Mouse (Mus musculus) MEL (cell line): ENCODE results near the gene Tsfm.

Source experiments
- CTCF ChIP-seq, 3 experiments: IDR thresholded peaks in 2 of 3; conservative IDR thresholded peaks in 1 of 3; 2 replicates each; pipeline ENCODE4 v1.5.1; 2011 to 2012; ENCODE audit warnings: low read length in 3 of 3, low read depth in 2 of 3, mild to moderate bottlenecking in 2 of 3, improper control_type of control experiment in 1 of 3, inconsistent platforms in 1 of 3, mixed read lengths in 1 of 3, moderate library complexity in 1 of 3; ENCODE audit not compliant: control insufficient read depth in 1 of 3, insufficient read depth in 1 of 3, poor library complexity in 1 of 3, severe bottlenecking in 1 of 3
- ELF1 ChIP-seq: IDR thresholded peaks from 2 replicates; pipeline ENCODE4 v1.6.1; 2014; ENCODE audit warnings: low read depth, mild to moderate bottlenecking, inconsistent platforms, low read length, improper control_type of control experiment, moderate library complexity
- EP300 ChIP-seq, 2 experiments: IDR thresholded peaks; 2 replicates each; pipeline ENCODE4 v1.6.1; 2011; ENCODE audit warnings: improper control_type of control experiment in 2 of 2, low read length in 2 of 2, low read depth in 1 of 2, mild to moderate bottlenecking in 1 of 2
- POLR2A ChIP-seq, 2 experiments: IDR thresholded peaks; 2 replicates each; pipeline ENCODE4 v1.6.1; 2011 to 2012; ENCODE audit warnings: low read length in 2 of 2, mild to moderate bottlenecking in 2 of 2, control low read depth in 1 of 2, improper control_type of control experiment in 1 of 2, low read depth in 1 of 2, moderate library complexity in 1 of 2; ENCODE audit not compliant: control insufficient read depth in 1 of 2, insufficient read depth in 1 of 2, poor library complexity in 1 of 2
- POLR2AphosphoS2 ChIP-seq: IDR thresholded peaks from 2 replicates; pipeline ENCODE4 v1.6.1; 2011; ENCODE audit warnings: low read length, improper control_type of control experiment
- TCF12 ChIP-seq: IDR thresholded peaks from 2 replicates; pipeline ENCODE4 v1.6.1; 2014; ENCODE audit warnings: low read depth, mild to moderate bottlenecking, inconsistent platforms, low read length, improper control_type of control experiment, moderate library complexity
- USF1 ChIP-seq: IDR thresholded peaks from 2 replicates; pipeline ENCODE4 v1.6.1; 2014; ENCODE audit warnings: low read depth, mild to moderate bottlenecking, inconsistent platforms, low read length, improper control_type of control experiment, moderate library complexity
- ZC3H11A ChIP-seq: IDR thresholded peaks from 2 replicates; pipeline ENCODE4 v1.6.1; 2012; ENCODE audit warnings: low read depth, mild to moderate bottlenecking, inconsistent platforms, low read length, improper control_type of control experiment

DNA sequence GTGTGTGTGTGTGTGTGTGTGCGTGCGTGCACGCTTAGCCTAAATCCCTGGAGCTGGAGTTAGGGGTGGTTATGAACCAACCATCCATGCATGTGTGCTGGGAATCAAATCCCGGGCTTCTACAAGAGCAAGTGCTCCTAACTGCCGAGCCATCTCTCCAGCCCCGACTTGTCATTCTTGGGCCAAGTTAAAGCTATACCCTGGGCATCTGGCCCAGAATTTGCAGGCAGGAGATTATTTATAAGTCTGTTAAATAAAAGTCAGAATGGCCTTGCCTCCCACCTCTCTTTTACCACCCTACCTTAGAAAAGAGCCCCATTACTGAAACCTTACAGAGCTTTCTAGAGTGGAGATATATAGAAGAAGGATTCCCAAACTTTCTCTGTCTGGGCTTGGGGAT lies 54.9 kb downstream of the Tsfm start:
- no peak for TF ChIP-seq CTCF (IDR thresholded peaks at IDR 0.05 in 2 of 3, conservative IDR thresholded peaks at IDR 0.05 in 1 of 3; ENCODE audit: control insufficient read depth in 1 of 3, insufficient read depth in 1 of 3, low read depth in 2 of 3, low read length in 3 of 3, poor library complexity in 1 of 3, severe bottlenecking in 1 of 3)
- no peak for TF ChIP-seq POLR2AphosphoS2
- TF ChIP-seq ELF1: no peak
- no peak for TF ChIP-seq USF1
- no peak for TF ChIP-seq EP300 (IDR thresholded peaks at IDR 0.05; ENCODE audit: low read depth in 1 of 2, low read length in 2 of 2)
- no peak for TF ChIP-seq ZC3H11A
- TF ChIP-seq POLR2A (IDR thresholded peaks at IDR 0.05; ENCODE audit: control insufficient read depth in 1 of 2, insufficient read depth in 1 of 2, low read depth in 1 of 2, low read length in 2 of 2, poor library complexity in 1 of 2): no peak
- no peak for TF ChIP-seq TCF12
